Mouse (Mus musculus) hindbrain, embryonic 16.5 days (tissue): Measurements from ENCODE around the gene Tm7sf2. TPM values are rescaled to one million over a fixed set of nuclear protein-coding genes. Genes with fewer than 3 reads are reported as not detected.

ENCODE experiments used
- ATAC-seq: fragments of 200-750 bp; cut with Nextera tagmentation; 2 replicates; pipeline ENCODE4 v1.8.0; 2017; ENCODE audit warnings: moderate TSS enrichment, moderate library complexity
- H3K27ac ChIP-seq: fragments of 300-500 bp; sonication (generic); 2 replicates; pipeline ENCODE4 v1.5.1; 2014; ENCODE audit warnings: low read depth, mild to moderate bottlenecking, control low read depth, low read length, moderate library complexity
- H3K27me3 ChIP-seq: fragments of 300-500 bp; sonication (generic); replicated peaks from 2 replicates; pipeline ENCODE4 v1.6.1; 2014; ENCODE audit warnings: low read length; ENCODE audit not compliant: control insufficient read depth, insufficient read depth
- H3K36me3 ChIP-seq: fragments of 300-500 bp; sonication (generic); 2 replicates; pipeline ENCODE4 v1.6.1; 2014; ENCODE audit warnings: mild to moderate bottlenecking, low read length, moderate library complexity, mixed read lengths; ENCODE audit not compliant: control insufficient read depth, insufficient read depth
- H3K4me1 ChIP-seq: fragments of 300-500 bp; sonication (generic); 2 replicates; pipeline ENCODE4 v1.6.1; 2014; ENCODE audit warnings: low read depth, low read length; ENCODE audit not compliant: control insufficient read depth, insufficient read depth
- H3K4me2 ChIP-seq: fragments of 300-500 bp; sonication (generic); 2 replicates; pipeline ENCODE4 v1.6.1; 2014; ENCODE audit warnings: mild to moderate bottlenecking, low read length, control low read depth, moderate library complexity
- H3K4me3 ChIP-seq: fragments of 300-500 bp; sonication (generic); 2 replicates; pipeline ENCODE4 v1.5.1; 2014; ENCODE audit warnings: mild to moderate bottlenecking, low read length, control low read depth, moderate library complexity
- H3K9ac ChIP-seq: fragments of 300-500 bp; sonication (generic); 2 replicates; pipeline ENCODE4 v1.6.1; 2014; ENCODE audit warnings: low read depth, mild to moderate bottlenecking, control low read depth, low read length, moderate library complexity
- H3K9me3 ChIP-seq: fragments of 300-500 bp; sonication (generic); 2 replicates; pipeline ENCODE4 v1.6.1; 2014; ENCODE audit warnings: mild to moderate bottlenecking, low read length, moderate library complexity; ENCODE audit not compliant: control insufficient read depth
- WGBS: fragments of 180-500 bp; shearing (Covaris S2); extraction: QIAGEN DNeasy Blood & Tissue Kit; methylation state at CpG from one replicate; pipeline ENCODE4 v1.1.7; 2014; 5-methylcytosine and 5-hydroxymethylcytosine counted together
- polyA plus RNA-seq: library from polyadenylated mRNA; unstranded; fragments of >200 nt; fragmentation: Nextera tagmentation; extraction: Ambion mirVana; gene quantifications from 2 replicates; pipeline ENCODE4 v1.2.1, GENCODE M21; 2015

Gene Tm7sf2
- polyA plus RNA-seq, 1 experiment from 2014 or later: 64.6 TPM

DNA sequence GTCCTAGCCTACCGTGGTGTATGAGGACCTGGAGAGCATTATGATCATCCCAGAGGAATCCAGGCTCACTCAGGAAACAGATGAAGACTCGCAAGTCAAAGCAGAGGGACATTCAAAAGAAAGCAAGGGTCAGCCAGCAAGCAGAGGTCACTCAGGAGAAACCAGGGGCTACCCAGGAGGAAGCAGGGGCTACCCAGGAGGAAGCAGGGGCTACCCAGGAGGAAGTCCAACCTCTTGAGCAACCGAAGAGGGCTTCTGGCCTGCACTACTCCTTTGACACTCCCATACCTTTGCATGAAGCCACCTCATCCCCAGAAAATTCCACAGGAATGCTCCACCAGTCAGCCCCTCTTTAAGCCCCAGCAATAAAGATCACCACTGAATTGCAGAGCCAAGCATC, 29.7 kb upstream of the Tm7sf2 start:
- H3K27me3 ChIP-seq: no peaks in the 10 kb centered on the region
- no peak overlapping the region for H3K9ac ChIP-seq
- no peak overlapping the region for H3K27ac ChIP-seq
- no peak for ATAC-seq
- no peaks in the 10 kb centered on the region for H3K4me1 ChIP-seq
- 80% methylated on average over 3 of the region's 3 CpGs for WGBS
- H3K9me3 ChIP-seq: no peaks in the 10 kb centered on the region
- no peak overlapping the region for H3K4me3 ChIP-seq
- H3K4me2 ChIP-seq: no peak overlapping the region
- no peaks in the 10 kb centered on the region for H3K36me3 ChIP-seq

DNA sequence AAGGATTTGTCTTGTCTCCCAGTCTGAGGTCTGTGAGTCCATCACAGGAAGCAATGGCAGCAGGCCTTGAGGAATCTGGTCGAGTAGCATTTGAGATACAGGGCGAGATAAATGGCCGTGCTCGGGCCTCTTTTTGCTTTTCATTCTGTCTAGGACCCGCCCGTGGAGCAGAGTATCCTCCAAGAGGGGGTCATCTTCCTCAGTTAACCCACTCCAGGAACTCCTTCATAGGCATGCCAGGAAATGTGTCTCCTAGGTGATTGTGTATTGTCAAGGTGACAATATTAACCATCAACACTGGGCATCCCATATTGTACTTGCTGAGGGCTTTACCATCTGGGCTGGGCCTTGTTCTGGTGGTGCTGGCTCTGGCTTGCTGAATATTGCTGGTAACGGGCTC, 25.9 kb upstream of the Tm7sf2 start, which contains the start of gene AC131692.1:
Gene AC131692.1, plus strand, starts transcription at position 301 of the 400 bp plus-strand sequence.
- ATAC-seq: no peak
- Histone ChIP-seq H3K9ac (no peak within 1 kb of the TSS), H3K4me1 (no peaks in the 10 kb centered on the region), H3K36me3 (no peaks in the 10 kb centered on the region), H3K27ac (no peak within 1 kb of the TSS), H3K27me3 (no peaks in the 10 kb centered on the region), H3K4me3 (no peak within 1 kb of the TSS), H3K9me3 (no peaks in the 10 kb centered on the region), H3K4me2 (no peak within 1 kb of the TSS)
- 90% methylated on average over 7 of the region's 7 CpGs for WGBS

DNA sequence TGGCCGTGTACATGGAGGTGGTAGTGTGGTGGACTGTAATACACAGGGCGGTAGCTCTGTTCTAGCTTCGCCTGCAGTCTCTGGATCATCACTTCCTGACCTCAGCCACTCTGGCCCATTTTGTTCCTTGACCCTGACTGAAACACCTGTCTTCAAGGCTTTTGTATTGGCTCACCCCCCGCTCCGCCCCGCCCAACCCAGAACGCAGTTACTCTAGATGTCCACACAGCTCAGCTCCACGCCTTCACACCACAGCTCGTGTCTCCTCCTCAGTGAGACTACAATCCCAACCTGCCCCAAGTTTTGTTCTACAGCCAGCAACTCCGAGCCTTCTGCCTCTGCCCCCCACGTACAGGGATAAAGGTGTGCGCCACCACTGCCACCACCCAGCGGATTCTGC, 20.7 kb upstream of the Tm7sf2 start:
- Histone ChIP-seq H3K27me3 (no peaks in the 10 kb centered on the region), H3K4me3 (no peak overlapping the region), H3K27ac (no peak overlapping the region), H3K9ac (no peak overlapping the region), H3K4me2 (no peak overlapping the region), H3K36me3 (no peaks in the 10 kb centered on the region), H3K4me1 (peaks cover 12% of the 10 kb centered on the region), H3K9me3 (no peaks in the 10 kb centered on the region)
- 91% methylated on average over 13 of the region's 13 CpGs for WGBS
- ATAC-seq: no peak

DNA sequence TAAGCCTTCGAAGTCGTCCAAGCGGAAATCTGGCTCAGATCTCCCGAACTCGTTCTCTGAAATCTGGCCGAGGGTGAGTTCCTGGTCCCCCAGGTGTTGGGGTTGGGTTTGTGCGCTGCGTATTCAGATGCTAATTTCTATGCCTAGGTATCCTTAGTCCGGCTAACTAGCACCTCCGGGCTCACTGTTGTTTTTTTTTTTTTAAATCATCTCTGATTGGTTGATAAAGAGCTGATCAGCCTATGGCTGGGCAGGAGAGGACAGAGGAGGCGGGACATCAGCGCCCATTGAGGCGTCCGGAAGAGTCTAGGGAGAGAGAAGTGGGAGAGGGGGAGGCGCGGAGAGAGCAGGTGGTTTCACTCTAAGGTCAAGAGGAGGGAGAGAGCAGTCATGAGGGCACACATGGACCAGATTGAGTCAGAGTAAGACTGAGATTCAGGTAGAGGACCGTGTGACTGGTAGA, 17.3 kb upstream of the Tm7sf2 start:
- WGBS: 0% methylated on average over 17 of the region's 17 CpGs
- ATAC-seq: peak; percentile 60
- H3K36me3 ChIP-seq: peaks cover 10% of the 10 kb centered on the region
- H3K4me3 ChIP-seq: peak overlapping the region; percentile 53
- no peaks in the 10 kb centered on the region for H3K27me3 ChIP-seq
- peak overlapping the region; percentile 85 for H3K4me2 ChIP-seq
- 0 out of 2 replicates have a peak overlapping the region, but pooled peaks have one; percentile 7 for H3K9ac ChIP-seq
- H3K27ac ChIP-seq: no peak overlapping the region
- no peaks in the 10 kb centered on the region for H3K9me3 ChIP-seq
- peaks cover 19% of the 10 kb centered on the region for H3K4me1 ChIP-seq

DNA sequence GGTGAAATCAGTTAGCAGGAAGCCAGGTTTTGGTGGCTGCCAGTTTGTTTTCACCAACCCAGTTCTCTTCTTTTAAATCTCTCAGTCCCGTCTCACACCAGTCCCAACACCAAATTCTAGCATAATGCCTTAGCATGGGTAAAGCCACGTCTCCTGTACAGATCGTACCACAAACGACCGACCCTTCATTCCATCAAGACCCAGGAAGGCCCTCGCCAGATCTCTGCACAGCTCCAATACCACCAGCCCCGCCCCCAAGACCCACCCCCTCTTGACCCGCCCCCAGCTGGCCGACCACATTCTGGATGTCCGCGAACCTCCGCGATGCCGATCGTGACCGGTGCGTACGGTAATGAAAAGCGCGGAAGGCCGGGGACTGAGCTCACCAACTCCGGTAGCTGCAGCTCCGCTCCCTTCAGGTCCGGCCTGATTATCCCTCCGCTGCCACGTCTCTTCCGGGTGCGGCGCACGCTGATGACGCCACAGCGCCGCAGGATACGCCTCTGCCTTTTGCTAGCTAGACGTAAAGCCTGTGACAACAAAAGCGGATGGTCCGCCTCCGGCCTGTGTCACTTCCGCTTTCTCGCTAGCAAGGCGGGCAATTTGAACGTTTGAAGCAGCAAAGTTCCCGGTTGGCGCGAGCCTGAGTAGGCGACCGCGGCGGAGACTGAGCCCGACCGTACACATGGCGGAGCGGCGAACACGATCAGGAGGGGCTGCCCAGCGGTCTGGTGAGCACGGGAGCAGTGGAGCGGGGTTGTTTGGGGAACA, 16.5 kb upstream of the Tm7sf2 start, which contains the start of the genes Zfpl1 and Cdca5:
Gene Zfpl1, minus strand, starts transcription at position 479 of the 771 bp plus-strand sequence.
Gene Cdca5, plus strand, starts transcription at position 506 of the 771 bp plus-strand sequence.
- Histone ChIP-seq H3K4me2 (peak within 1 kb of the TSS; percentile 96), H3K9ac (peak within 1 kb of the TSS; percentile 61), H3K27me3 (no peaks in the 10 kb centered on the region), H3K4me3 (peak within 1 kb of the TSS; percentile 53), H3K9me3 (no peaks in the 10 kb centered on the region), H3K4me1 (peaks cover 19% of the 10 kb centered on the region), H3K36me3 (peaks cover 13% of the 10 kb centered on the region), H3K27ac (no peak within 1 kb of the TSS)
- under 1% methylated on average over 58 of the region's 58 CpGs for WGBS
- peak; percentile 93 for ATAC-seq

DNA sequence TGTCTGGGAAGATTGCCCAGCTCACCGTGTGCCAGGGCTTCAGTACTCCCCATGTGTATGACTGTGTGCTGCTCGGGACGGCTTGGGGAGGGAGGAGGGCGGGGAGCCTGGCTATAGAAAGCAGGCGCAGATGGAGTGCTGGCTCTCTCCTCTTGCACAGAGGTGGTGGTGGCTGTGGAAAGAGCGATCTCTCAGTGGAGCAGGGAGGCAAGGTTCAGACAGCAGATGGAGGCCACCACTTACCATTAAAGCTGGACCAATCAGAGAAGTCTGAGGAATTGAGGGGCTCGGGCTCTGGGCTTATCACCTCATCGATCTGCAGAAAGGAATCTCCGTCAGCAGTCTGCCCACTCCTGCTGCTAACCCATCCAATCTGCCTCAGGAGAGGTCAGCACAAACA, 14.0 kb upstream of the Tm7sf2 start, which contains the start of gene Gm28374:
Gene Gm28374, minus strand, starts transcription at position 101 of the 400 bp plus-strand sequence.
- Histone ChIP-seq H3K4me3 (no peak within 1 kb of the TSS), H3K36me3 (peaks cover 15% of the 10 kb centered on the region), H3K9ac (no peak within 1 kb of the TSS), H3K4me1 (peaks cover 19% of the 10 kb centered on the region), H3K27ac (no peak within 1 kb of the TSS), H3K9me3 (no peaks in the 10 kb centered on the region), H3K4me2 (no peak within 1 kb of the TSS), H3K27me3 (no peaks in the 10 kb centered on the region)
- 82% methylated on average over 9 of the region's 9 CpGs for WGBS
- ATAC-seq: no peak

DNA sequence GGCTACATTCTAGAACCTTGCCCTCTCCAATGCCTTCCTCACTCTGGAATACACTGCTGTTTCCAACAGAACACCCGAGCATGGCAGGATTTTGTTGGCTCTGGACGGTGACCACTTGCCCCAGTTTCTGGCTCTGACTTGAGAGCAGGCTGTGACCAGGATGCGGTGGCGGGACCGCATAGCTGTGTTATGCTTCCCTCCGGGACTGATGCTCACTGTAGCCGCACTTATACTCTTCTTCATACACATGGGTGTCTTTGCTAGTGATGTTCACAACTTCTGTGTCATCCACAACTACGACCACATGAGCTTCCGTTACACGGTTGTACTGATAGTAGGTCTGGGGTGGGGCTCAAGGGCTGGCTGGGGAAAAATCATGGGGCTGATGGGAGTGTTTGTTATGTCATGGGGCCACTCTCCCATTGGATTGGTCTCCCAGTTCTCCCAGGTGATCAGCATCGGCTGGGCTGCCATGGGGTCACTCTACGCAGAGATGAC, 11.9 kb upstream of the Tm7sf2 start, which contains the start of gene Tmem262:
Gene Tmem262, plus strand, starts transcription at position 51 of the 498 bp plus-strand sequence.
- H3K9me3 ChIP-seq: no peaks in the 10 kb centered on the region
- WGBS: 95% methylated on average over 12 of the region's 12 CpGs
- no peak for ATAC-seq
- no peak within 1 kb of the TSS for H3K4me2 ChIP-seq
- peaks cover 18% of the 10 kb centered on the region for H3K4me1 ChIP-seq
- H3K27me3 ChIP-seq: no peaks in the 10 kb centered on the region
- no peak within 1 kb of the TSS for H3K4me3 ChIP-seq
- no peak within 1 kb of the TSS for H3K9ac ChIP-seq
- peaks cover 15% of the 10 kb centered on the region for H3K36me3 ChIP-seq
- no peak within 1 kb of the TSS for H3K27ac ChIP-seq

DNA sequence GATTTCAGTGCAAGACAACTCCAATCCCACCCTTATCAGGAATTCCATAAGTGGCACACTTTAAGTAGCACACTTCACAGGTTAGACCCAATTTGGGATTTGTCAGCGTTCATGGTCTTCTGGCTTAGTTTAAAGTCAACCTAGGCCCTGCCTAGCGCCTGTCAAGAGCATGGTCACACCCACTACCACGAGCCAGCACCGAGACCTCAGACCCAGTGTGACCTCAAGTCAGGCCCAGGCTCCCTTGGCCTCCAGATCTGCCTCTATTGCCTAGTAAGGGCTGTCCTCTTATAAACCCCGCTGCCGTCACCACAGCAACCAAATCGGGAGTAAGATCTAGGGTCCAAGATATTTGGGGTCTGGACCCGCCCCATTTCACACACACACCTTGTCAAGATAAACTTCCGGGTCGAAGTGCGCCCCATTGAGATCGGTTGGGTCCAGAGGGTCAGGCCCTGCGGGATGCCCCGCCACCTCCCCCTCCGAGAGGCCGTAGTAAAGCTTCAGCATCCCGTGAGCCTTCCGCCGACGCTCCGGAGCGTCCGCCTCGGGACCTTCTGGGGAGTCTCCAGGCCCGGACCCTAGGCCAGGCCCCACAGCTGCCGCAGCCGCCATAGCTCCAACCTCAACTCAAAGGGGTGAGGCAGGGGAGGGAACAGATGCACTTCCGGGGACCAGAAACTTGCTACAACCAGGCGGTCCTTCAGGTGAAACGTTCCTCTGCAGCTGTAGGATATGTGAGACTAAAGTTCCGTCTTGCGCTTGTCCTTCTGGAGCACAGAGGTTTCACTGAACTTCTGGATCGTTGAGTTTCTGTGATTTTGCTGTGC, 8.6 kb upstream of the Tm7sf2 start, which contains the start of gene Vps51:
Gene Vps51, minus strand, starts transcription at position 668 of the 830 bp plus-strand sequence.
- Histone ChIP-seq H3K36me3 (peaks cover 19% of the 10 kb centered on the region), H3K9me3 (no peaks in the 10 kb centered on the region), H3K4me1 (peaks cover 6% of the 10 kb centered on the region), H3K4me3 (peak within 1 kb of the TSS; percentile 76), H3K27ac (peak within 1 kb of the TSS; percentile 92), H3K9ac (peak within 1 kb of the TSS; percentile 87), H3K27me3 (no peaks in the 10 kb centered on the region), H3K4me2 (peak within 1 kb of the TSS; percentile 73)
- ATAC-seq: peak; percentile 93
- 1% methylated on average over 31 of the region's 33 CpGs for WGBS
